Comparison of ENCODE assay signal across 9 mouse cellular contexts in the genomic region with DNA sequence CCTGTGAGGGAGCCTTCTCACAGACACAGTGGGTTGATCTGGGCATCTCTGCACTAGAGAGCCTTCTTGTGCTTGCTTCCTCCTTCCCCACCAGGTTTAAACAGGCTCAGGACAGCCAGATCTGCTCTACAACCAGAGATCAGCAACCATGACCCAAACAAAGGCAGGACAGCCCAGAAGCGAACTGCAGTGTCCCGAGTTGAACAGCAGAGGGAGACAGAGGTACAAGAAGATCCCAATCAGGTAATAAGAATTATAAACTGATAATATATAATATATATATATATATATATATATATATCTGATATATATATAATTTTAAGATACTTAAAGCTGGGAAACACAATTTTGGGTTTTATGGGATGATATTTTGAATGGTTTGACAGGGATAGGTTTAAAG. TPM values are rescaled to one million over a fixed set of nuclear protein-coding genes. Genes with fewer than 3 reads are reported as not detected.
DNase-seq lines count a peak whose midpoint lies in the region; ATAC-seq and TF ChIP-seq lines count a peak whose summit lies in the region.
"Had no signal": no experiment of that assay in that cellular context is flagged by ENCODE, and none has a peak within 500 bp of the region (broad histone marks: within the 10 kb centered on the region; RNA-seq: fewer than 3 reads in every experiment).

No protein-coding gene starts in this region.

- no peaks in the 10 kb centered on the region for H3K4me1 ChIP-seq in forebrain, embryonic 10.5 days
- no peaks in the 10 kb centered on the region for H3K4me1 ChIP-seq in forebrain, embryonic 12.5 days
- H3K4me1 ChIP-seq in ES-Bruce4 (ENCODE audit: control insufficient read depth, insufficient read depth, low read length), result no peaks in the 10 kb centered on the region
- H3K4me1 ChIP-seq in liver, postnatal 0 days (ENCODE audit: insufficient read depth), result no peaks in the 10 kb centered on the region

- TF ChIP-seq CTCF in left cerebral cortex, adult 2 months (IDR thresholded peaks at IDR 0.05), result peak; percentile 66
- TF ChIP-seq CTCF in ES-Bruce4 (IDR thresholded peaks at IDR 0.05; ENCODE audit: low read depth, low read length), result peak; percentile 49
- TF ChIP-seq CTCF in liver, postnatal 0 days (IDR thresholded peaks at IDR 0.05; ENCODE audit: low read depth), result peak; percentile 60

- H3K9me3 ChIP-seq in forebrain, embryonic 10.5 days, result no peaks in the 10 kb centered on the region
- no peaks in the 10 kb centered on the region for H3K9me3 ChIP-seq in forebrain, embryonic 12.5 days
- H3K9me3 ChIP-seq in ES-Bruce4 (replicated peaks; ENCODE audit: control insufficient read depth, insufficient read depth, low read length, poor library complexity, severe bottlenecking), result no peaks in the 10 kb centered on the region
- H3K9me3 ChIP-seq in liver, postnatal 0 days (ENCODE audit: low read length), result no peaks in the 10 kb centered on the region

- TF ChIP-seq EP300 in ES-Bruce4 (IDR thresholded peaks at IDR 0.05; ENCODE audit: insufficient read depth, low read depth, low read length), result no peak
- no peak for TF ChIP-seq EP300 in liver, postnatal 0 days (IDR thresholded peaks at IDR 0.05; ENCODE audit: low read depth)

- ATAC-seq in forebrain, embryonic 12.5 days (ENCODE audit: low FRiP score), result no peak
- no peak for ATAC-seq in liver, postnatal 0 days

- no peak overlapping the region for H3K4me2 ChIP-seq in forebrain, embryonic 12.5 days
- H3K4me2 ChIP-seq in liver, postnatal 0 days (ENCODE audit: low read depth, low read length), result no peak overlapping the region

- WGBS in forebrain, embryonic 10.5 days, result 4% methylated on average over 2 of the region's 2 CpGs
- 10% methylated on average over 2 of the region's 2 CpGs for WGBS in forebrain, embryonic 12.5 days
- WGBS in liver, postnatal 0 days (ENCODE audit: insufficient replicate concordance), result 2% methylated on average over 2 of the region's 2 CpGs

- H3K36me3 ChIP-seq in forebrain, embryonic 10.5 days (replicated peaks), result no peaks in the 10 kb centered on the region
- no peaks in the 10 kb centered on the region for H3K36me3 ChIP-seq in forebrain, embryonic 12.5 days (replicated peaks)
- no peaks in the 10 kb centered on the region for H3K36me3 ChIP-seq in ES-Bruce4 (ENCODE audit: control insufficient read depth, insufficient read depth, low read length, poor library complexity, severe bottlenecking)
- H3K36me3 ChIP-seq in liver, postnatal 0 days (replicated peaks; ENCODE audit: insufficient read depth, low read length), result no peaks in the 10 kb centered on the region

- no peak overlapping the region for H3K9ac ChIP-seq in forebrain, embryonic 12.5 days
- H3K9ac ChIP-seq in ES-Bruce4 (ENCODE audit: low read depth, poor library complexity, severe bottlenecking), result no peak overlapping the region
- no peak overlapping the region for H3K9ac ChIP-seq in liver, postnatal 0 days (replicated peaks)

- 0 out of 2 replicates have a peak overlapping the region, but pooled peaks have one; percentile 11 for H3K27ac ChIP-seq in forebrain, embryonic 10.5 days
- H3K27ac ChIP-seq in forebrain, embryonic 12.5 days, result no peak overlapping the region
- no peak overlapping the region for H3K27ac ChIP-seq in left cerebral cortex, adult 2 months
- H3K27ac ChIP-seq in ES-Bruce4 (ENCODE audit: insufficient read depth, low read length), result no peak overlapping the region
- no peak overlapping the region for H3K27ac ChIP-seq in liver, postnatal 0 days (ENCODE audit: low read depth)

- TF ChIP-seq POLR2A in ES-Bruce4 (IDR thresholded peaks at IDR 0.05; ENCODE audit: insufficient read depth, low read length), result no peak

- intact Hi-C loops in left cerebral cortex, adult 2 months (cut with DNase I), result no loop called here

- DNase-seq in forebrain, embryonic 10.5 days (ENCODE audit: extremely low spot score, low spot score), result peak; percentile 36
- no peak for DNase-seq in left cerebral cortex, adult 2 months (ENCODE audit: extremely low spot score in 1 of 2, low spot score in 2 of 2)
- DNase-seq in left cerebral cortex, adult 8-10 months (ENCODE audit: low spot score in 2 of 2), result no peak
- peak; percentile 69 for DNase-seq in embryo, embryonic 10 days (ENCODE audit: low spot score)
- DNase-seq in liver, postnatal 0 days, result peak; percentile 36
- peak; percentile 60 for DNase-seq in thymus, postnatal 4 days

- no peak overlapping the region for H3K4me3 ChIP-seq in forebrain, embryonic 10.5 days
- H3K4me3 ChIP-seq in forebrain, embryonic 12.5 days (replicated peaks), result no peak overlapping the region
- H3K4me3 ChIP-seq in left cerebral cortex, adult 2 months, result no peak overlapping the region
- no peak overlapping the region for H3K4me3 ChIP-seq in ES-Bruce4 (ENCODE audit: low read depth, low read length)
- H3K4me3 ChIP-seq in liver, postnatal 0 days (ENCODE audit: low read depth, low read length), result no peak overlapping the region
- H3K4me3 ChIP-seq: myocyte had no signal

- no peaks in the 10 kb centered on the region for H3K27me3 ChIP-seq in forebrain, embryonic 10.5 days (ENCODE audit: poor library complexity, severe bottlenecking)
- no peaks in the 10 kb centered on the region for H3K27me3 ChIP-seq in forebrain, embryonic 12.5 days
- no peaks in the 10 kb centered on the region; the same call in 1 of the 2 replicates for H3K27me3 ChIP-seq in ES-Bruce4 (ENCODE audit: control insufficient read depth, insufficient read depth, low read length, poor library complexity, severe bottlenecking)
- no peaks in the 10 kb centered on the region for H3K27me3 ChIP-seq in liver, postnatal 0 days (ENCODE audit: insufficient read depth, low read length)

RNA-seq across cellular contexts. Expression of gene Ins2, which starts 22.5 kb away (rescaled TPM):
- not detected in 2 replicates for polyA plus RNA-seq in forebrain, embryonic 10.5 days (2016; fragmentation: Nextera tagmentation; extraction: Ambion mirVana)
- not detected in 2 replicates for polyA plus RNA-seq in forebrain, embryonic 12.5 days (2016; fragmentation: Nextera tagmentation; extraction: Ambion mirVana)
- total RNA-seq in left cerebral cortex, adult 2 months (2021), result not detected
- not detected for total RNA-seq in left cerebral cortex, adult 8-10 months (2022)
- not detected in 2 replicates for polyA plus RNA-seq in ES-Bruce4 (2011; ENCODE audit: insufficient read depth, insufficient read length, low read depth, missing spikeins)
- 10.2 TPM in 1 of 2 replicates, not detected in the other for polyA plus RNA-seq in liver, postnatal 0 days (2015; fragmentation: Nextera tagmentation; extraction: Ambion mirVana)

RNA-seq across cellular contexts. Expression of gene Gm49394, which starts 51.0 kb away (rescaled TPM):
- polyA plus RNA-seq in forebrain, embryonic 10.5 days (2016; fragmentation: Nextera tagmentation; extraction: Ambion mirVana), result not detected in 2 replicates
- not detected in 2 replicates for polyA plus RNA-seq in forebrain, embryonic 12.5 days (2016; fragmentation: Nextera tagmentation; extraction: Ambion mirVana)
- under 1 TPM in 1 of 2 experiments, not detected in 1; 0.11 TPM for total RNA-seq in left cerebral cortex, adult 2 months (2021)
- total RNA-seq in left cerebral cortex, adult 8-10 months (2022), result not detected
- polyA plus RNA-seq in ES-Bruce4 (2011; ENCODE audit: insufficient read depth, insufficient read length, low read depth, missing spikeins), result 0.34 and 0.37 TPM in 2 replicates
- 0.04 TPM in 1 of 2 replicates, not detected in the other for polyA plus RNA-seq in liver, postnatal 0 days (2015; fragmentation: Nextera tagmentation; extraction: Ambion mirVana)

RNA-seq across cellular contexts. Expression of gene Igf2, which starts 54.1 kb away (rescaled TPM):
- polyA plus RNA-seq in forebrain, embryonic 10.5 days (2016; fragmentation: Nextera tagmentation; extraction: Ambion mirVana), result 126 and 132 TPM in 2 replicates
- polyA plus RNA-seq in forebrain, embryonic 12.5 days (2016; fragmentation: Nextera tagmentation; extraction: Ambion mirVana), result 94.7 and 122 TPM in 2 replicates
- 100 to 1,000 TPM in 1 of 2 experiments, 10 to 100 TPM in 1; 67.4 to 120 TPM for total RNA-seq in left cerebral cortex, adult 2 months (2021)
- total RNA-seq in left cerebral cortex, adult 8-10 months (2022), result 10 to 100 TPM; 82.1 to 99.4 (median 88.8) TPM
- polyA plus RNA-seq in ES-Bruce4 (2011; ENCODE audit: insufficient read depth, insufficient read length, low read depth, missing spikeins), result 272 and 297 TPM in 2 replicates
- 1,534 and 1,664 TPM in 2 replicates for polyA plus RNA-seq in liver, postnatal 0 days (2015; fragmentation: Nextera tagmentation; extraction: Ambion mirVana)

Comparison
In these comparisons a context has a peak if more than half of its experiments do, and no peak if none do; other contexts are left out.
1. DNase-seq: peak in forebrain, embryonic 10.5 days (single experiment), embryo, embryonic 10 days (single experiment), liver, postnatal 0 days (single experiment) and thymus, postnatal 4 days (single experiment); none in left cerebral cortex, adult 2 months (0 of 2) and left cerebral cortex, adult 8-10 months (0 of 2).
2. Peak in every context shown above with its lines, with median percentiles within 50 percentile points of each other: CTCF ChIP-seq.